Mouse (Mus musculus): ENCODE measurements around the gene Ppp3r1.

DNA sequence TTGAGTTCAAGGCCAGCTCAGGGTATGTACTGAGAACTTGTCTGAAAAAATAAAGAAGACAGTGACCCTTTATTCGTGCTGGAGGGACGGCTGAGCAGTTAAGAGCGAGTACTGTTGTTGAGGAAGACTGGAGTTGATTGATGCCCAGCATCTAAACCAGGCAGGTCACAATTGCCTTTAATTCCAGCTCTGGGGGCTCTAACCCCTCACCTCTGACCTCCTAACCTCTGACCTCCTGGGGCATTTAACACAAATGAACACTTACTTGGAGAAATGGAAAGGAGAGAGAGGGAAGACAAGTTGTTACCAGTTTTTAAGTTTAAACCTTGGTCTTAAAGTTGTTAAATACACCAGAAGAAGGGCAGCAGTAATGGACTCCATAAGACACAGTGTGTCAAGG, 29.7 kb downstream of the Ppp3r1 start:
- TF ChIP-seq CTCF (IDR thresholded peaks at IDR 0.05) (no peak), POLR2A (IDR thresholded peaks at IDR 0.05; ENCODE audit: insufficient read depth, low read depth, low read length) (no peak), EP300 (IDR thresholded peaks at IDR 0.05; ENCODE audit: insufficient read depth, low read depth, low read length) (no peak)

Measured in heart, adult 2 months (tissue).